Mouse (Mus musculus) c-Kit-positive CD71-negative TER-119-negative erythroid progenitor cells, embryonic 14.5 days (primary cell): ENCODE data around the gene Uso1.
"Not testable (repeated sequence)": the region's sequence is repeated elsewhere in the genome, so short reads cannot be mapped to it uniquely, and the experiment has no call there.

Source experiments
- DNase-seq: peaks from one replicate; pipeline ENCODE4 v3.0.0-alpha.2; 2013; ENCODE audit warnings: low read depth

Gene Uso1

GRCm38 (mm10) chr5:92195716-92196115 lies 58.0 kb downstream of the Uso1 start:
- DNase-seq, result not testable (repeated sequence)

- no peak for DNase-seq
These were observed 59.4 kb downstream of the Uso1 start for GRCm38 (mm10) chr5:92196895-92197811.

- DNase-seq, result no peak
These were observed 60.5 kb downstream of the Uso1 start for GRCm38 (mm10) chr5:92198266-92198665.

GRCm38 (mm10) chr5:92204162-92205036 lies 66.7 kb downstream of the Uso1 start:
- DNase-seq, result no peak

- DNase-seq, result no peak
These were observed 67.4 kb downstream of the Uso1 start for GRCm38 (mm10) chr5:92205184-92205583.

- DNase-seq, result no peak
These were observed 68.0 kb downstream of the Uso1 start for GRCm38 (mm10) chr5:92205706-92206105.

GRCm38 (mm10) chr5:92206121-92206520 lies 68.4 kb downstream of the Uso1 start:
- no peak for DNase-seq

GRCm38 (mm10) chr5:92210205-92210604 lies 72.5 kb downstream of the Uso1 start:
- no peak for DNase-seq

- DNase-seq, result no peak
These were observed 74.5 kb downstream of the Uso1 start for GRCm38 (mm10) chr5:92212231-92212630.

GRCm38 (mm10) chr5:92215308-92215707 lies 77.6 kb downstream of the Uso1 start, which contains the start of gene U90926:
U90926 (minus strand) TSS chr5:92215408.
- DNase-seq, result no peak

GRCm38 (mm10) chr5:92218915-92219793 lies 81.4 kb downstream of the Uso1 start:
- DNase-seq, result no peak

- no peak for DNase-seq
These were observed 82.1 kb downstream of the Uso1 start for GRCm38 (mm10) chr5:92219826-92220225.

GRCm38 (mm10) chr5:92220287-92220902 lies 82.7 kb downstream of the Uso1 start:
- no peak for DNase-seq

- DNase-seq, result no peak
These were observed 90.0 kb downstream of the Uso1 start for GRCm38 (mm10) chr5:92227782-92228181.

GRCm38 (mm10) chr5:92228776-92229175 lies 91.0 kb downstream of the Uso1 start:
- DNase-seq, result no peak

GRCm38 (mm10) chr5:92229514-92229913 lies 91.8 kb downstream of the Uso1 start:
- DNase-seq, result no peak

- DNase-seq, result no peak
These were observed 92.6 kb downstream of the Uso1 start for GRCm38 (mm10) chr5:92230306-92230705.

GRCm38 (mm10) chr5:92231836-92232235 lies 94.1 kb downstream of the Uso1 start:
- no peak for DNase-seq

- no peak for DNase-seq
These were observed 95.6 kb downstream of the Uso1 start for GRCm38 (mm10) chr5:92233366-92233765.

GRCm38 (mm10) chr5:92234939-92235557 lies 97.3 kb downstream of the Uso1 start:
- no peak for DNase-seq
